Comparison of ENCODE assay signal across 8 mouse cellular contexts in genomic region chr11:55098189-55098915, GRCm38 (mm10). TPM values are rescaled to one million over a fixed set of nuclear protein-coding genes. Genes with fewer than 3 reads are reported as not detected.
DNase-seq lines count a peak whose midpoint lies in the region; ATAC-seq and TF ChIP-seq lines count a peak whose summit lies in the region.

No protein-coding gene starts in this region.

- peak overlapping the region; percentile 53 for H3K4me3 ChIP-seq in kidney, embryonic 16.5 days (ENCODE audit: low read length)
- peak overlapping the region; percentile 75 for H3K4me3 ChIP-seq in cortical plate, adult 2 months (ENCODE audit: insufficient read depth, low read length)
- peak overlapping the region; percentile 22 for H3K4me3 ChIP-seq in myocyte

- no peak for DNase-seq in kidney, adult 8-10 months
- DNase-seq in induced T-regulatory cell, adult 2 months (ENCODE audit: low read depth): peak; percentile 45
- DNase-seq in right cerebral cortex, postnatal 4 days: no peak
- DNase-seq in urinary bladder, adult 2 months (ENCODE audit: low spot score): no peak
- DNase-seq in layer of hippocampus, adult 11-12 months (ENCODE audit: low spot score): no peak

- H3K79me2 ChIP-seq in myocyte (ENCODE audit: control insufficient read depth, insufficient read depth): no peaks in the 10 kb centered on the region

- H3K36me3 ChIP-seq in kidney, embryonic 16.5 days (ENCODE audit: insufficient read depth, low read length): no peaks in the 10 kb centered on the region
- H3K36me3 ChIP-seq in myocyte (ENCODE audit: control insufficient read depth, insufficient read depth): no peaks in the 10 kb centered on the region

- H3K27ac ChIP-seq in kidney, embryonic 16.5 days (ENCODE audit: low read length): peak overlapping the region; percentile 40; the same call in 1 of the 2 replicates
- H3K27ac ChIP-seq in cortical plate, adult 2 months (ENCODE audit: insufficient read depth, low read length): peak overlapping the region; percentile 62; the same call in 1 of the 2 replicates

- WGBS in kidney, embryonic 16.5 days: 10% methylated on average over 24 of the region's 24 CpGs

- H3K4me2 ChIP-seq in kidney, embryonic 16.5 days (replicated peaks; ENCODE audit: low read depth, low read length): peak overlapping the region; percentile 73
- H3K4me2 ChIP-seq in myocyte (ENCODE audit: low read depth): peak overlapping the region; percentile 72

- no peaks in the 10 kb centered on the region for H3K9me3 ChIP-seq in kidney, embryonic 16.5 days (ENCODE audit: low read length)

- TF ChIP-seq CTCF in cortical plate, adult 2 months (IDR thresholded peaks at IDR 0.05; ENCODE audit: extremely low read depth, insufficient read depth, low read length): no peak

- peaks cover 6% of the 10 kb centered on the region; the same call in 1 of the 2 replicates for H3K4me1 ChIP-seq in kidney, embryonic 16.5 days (ENCODE audit: insufficient read depth, low read length)
- peaks cover 1% of the 10 kb centered on the region; the same call in 1 of the 2 replicates for H3K4me1 ChIP-seq in cortical plate, adult 2 months (ENCODE audit: control insufficient read depth, insufficient read depth, low read length)

- H3ac ChIP-seq in myocyte (ENCODE audit: control insufficient read depth, insufficient read length): no peak overlapping the region

- no peaks in the 10 kb centered on the region for H3K27me3 ChIP-seq in kidney, embryonic 16.5 days (ENCODE audit: insufficient read depth, low read length)
- no peaks in the 10 kb centered on the region for H3K27me3 ChIP-seq in myocyte (ENCODE audit: control insufficient read depth, insufficient read depth, insufficient read length)

- TF ChIP-seq POLR2A in cortical plate, adult 2 months (IDR thresholded peaks at IDR 0.05; ENCODE audit: extremely low read depth, insufficient read depth, low read length): no peak
- TF ChIP-seq POLR2A in myocyte (IDR thresholded peaks at IDR 0.05; ENCODE audit: insufficient read length, low read depth): no peak

- ATAC-seq in kidney, embryonic 16.5 days (ENCODE audit: low FRiP score, low TSS enrichment): peak; percentile 67

- H3K9ac ChIP-seq in kidney, embryonic 16.5 days (replicated peaks; ENCODE audit: low read length): peak overlapping the region; percentile 71

TF ChIP-seq in myocyte, 11 proteins besides CTCF, POLR2A, EP300 and RAD21:
- TF ChIP-seq MYOD1 (IDR thresholded peaks at IDR 0.05; ENCODE audit: control insufficient read depth in 1 of 3, insufficient read length in 2 of 3, low read depth in 2 of 3) (no peak), E2F4 (IDR thresholded peaks at IDR 0.05; ENCODE audit: insufficient read depth) (no peak), REST (IDR thresholded peaks at IDR 0.05; ENCODE audit: insufficient read depth, insufficient read length) (no peak), TCF3 (IDR thresholded peaks at IDR 0.05; ENCODE audit: insufficient read length, low read depth) (no peak), MYOG (IDR thresholded peaks at IDR 0.05; ENCODE audit: control insufficient read depth in 1 of 3, insufficient read depth in 1 of 3, insufficient read length in 2 of 3, low read depth in 2 of 3) (no peak), USF1 (IDR thresholded peaks at IDR 0.05; ENCODE audit: low read depth) (no peak), CEBPB (IDR thresholded peaks at IDR 0.05; ENCODE audit: insufficient read depth, poor library complexity, severe bottlenecking) (no peak)

RNA-seq across cellular contexts. Expression of gene Gm2a, which starts 0.4 kb away (rescaled TPM):
- 38.0 and 39.7 TPM in 2 replicates for polyA plus RNA-seq in kidney, embryonic 16.5 days (2015; fragmentation: Nextera tagmentation; extraction: Ambion mirVana)
- polyA plus RNA-seq in cortical plate, adult 2 months (2012; rRNA removed): 44.2 and 44.4 TPM in 2 replicates
- polyA plus RNA-seq in myocyte (2012; fragmentation: generic; extraction: Trizol): 5.8 TPM
- polyA plus RNA-seq in urinary bladder, adult 2 months (2012; rRNA removed): 47.0 and 62.2 TPM in 2 replicates

RNA-seq across cellular contexts. Expression of gene Ccdc69, which starts 20.4 kb away (rescaled TPM):
- polyA plus RNA-seq in kidney, embryonic 16.5 days (2015; fragmentation: Nextera tagmentation; extraction: Ambion mirVana): 3.0 and 3.6 TPM in 2 replicates
- polyA plus RNA-seq in cortical plate, adult 2 months (2012; rRNA removed): 0.58 and 0.72 TPM in 2 replicates
- polyA plus RNA-seq in myocyte (2012; fragmentation: generic; extraction: Trizol): 0.11 TPM
- polyA plus RNA-seq in urinary bladder, adult 2 months (2012; rRNA removed): 29.0 and 33.3 TPM in 2 replicates

RNA-seq across cellular contexts. Expression of gene Slc36a3, which starts 53.2 kb away (rescaled TPM):
- not detected in 2 replicates for polyA plus RNA-seq in kidney, embryonic 16.5 days (2015; fragmentation: Nextera tagmentation; extraction: Ambion mirVana)
- polyA plus RNA-seq in cortical plate, adult 2 months (2012; rRNA removed): not detected in 2 replicates
- not detected for polyA plus RNA-seq in myocyte (2012; fragmentation: generic; extraction: Trizol)
- polyA plus RNA-seq in urinary bladder, adult 2 months (2012; rRNA removed): 0.06 TPM in 1 of 2 replicates, not detected in the other

Comparison
In these comparisons a context has a peak if more than half of its experiments do, and no peak if none do; other contexts are left out.
1. H3K4me3 ChIP-seq: peak in every context shown above with its lines; median percentile 75 in cortical plate, adult 2 months; 53 in kidney, embryonic 16.5 days; 22 in myocyte.